Mouse (Mus musculus) liver, adult 2 months (tissue): Measurements from ENCODE around the gene Aars. TPM values are rescaled to one million over a fixed set of nuclear protein-coding genes. Genes with fewer than 3 reads are reported as not detected.
"Not testable (repeated sequence)": the region's sequence is repeated elsewhere in the genome, so short reads cannot be mapped to it uniquely, and the experiment has no call there.

Experiments
- DNase-seq: peaks from one replicate; pipeline ENCODE4 v3.0.0-alpha.2; 2011; ENCODE audit warnings: low read depth, low spot score; ENCODE audit errors: extremely low read depth
- H3K27ac ChIP-seq: fragments of 200-500 bp; replicated peaks from 2 replicates; pipeline ENCODE4 v1.5.1; 2012; ENCODE audit warnings: low read depth, mild to moderate bottlenecking, control low read depth, inconsistent platforms, low read length; ENCODE audit not compliant: insufficient read depth
- H3K27me3 ChIP-seq: fragments of 200-500 bp; 2 replicates; pipeline ENCODE4 v1.6.1; 2012; ENCODE audit warnings: mild to moderate bottlenecking, moderate library complexity, low read length, inconsistent platforms; ENCODE audit not compliant: control insufficient read depth, insufficient read depth
- H3K36me3 ChIP-seq: fragments of 200-500 bp; 2 replicates; pipeline ENCODE4 v1.6.1; 2012; ENCODE audit warnings: low read length, inconsistent platforms; ENCODE audit not compliant: control insufficient read depth, insufficient read depth
- H3K4me1 ChIP-seq: fragments of 200-500 bp; 2 replicates; pipeline ENCODE4 v1.6.1; 2011; ENCODE audit warnings: low read length; ENCODE audit not compliant: control insufficient read depth, insufficient read depth
- H3K4me3 ChIP-seq: fragments of 200-500 bp; 2 replicates; pipeline ENCODE4 v1.5.1; 2011; ENCODE audit warnings: low read depth, mild to moderate bottlenecking, control low read depth, low read length, moderate library complexity; ENCODE audit not compliant: insufficient read depth
- H3K79me2 ChIP-seq: fragments of 200-500 bp; 2 replicates; pipeline ENCODE4 v1.6.1; 2012; ENCODE audit warnings: inconsistent platforms, mild to moderate bottlenecking, low read length, moderate library complexity; ENCODE audit not compliant: control insufficient read depth, insufficient read depth
- H3K9ac ChIP-seq: fragments of 200-500 bp; 2 replicates; pipeline ENCODE4 v1.6.1; 2012; ENCODE audit warnings: low read depth, mild to moderate bottlenecking, control low read depth, inconsistent platforms, low read length
- CTCF ChIP-seq: fragments of 200-500 bp; IDR thresholded peaks from 2 replicates; pipeline ENCODE4 v1.5.1; 2011; ENCODE audit warnings: low read depth, low read length, control low read depth
- POLR2A ChIP-seq: fragments of 200-500 bp; IDR thresholded peaks from 2 replicates; pipeline ENCODE4 v1.6.1; 2011; ENCODE audit warnings: low read length, control low read depth; ENCODE audit not compliant: insufficient read depth; ENCODE audit errors: extremely low read depth
- WGBS: fragments of 180-500 bp; shearing (Covaris S2); methylation state at CpG from one replicate; pipeline ENCODE4 v1.1.7; 2018; 5-methylcytosine and 5-hydroxymethylcytosine counted together
- polyA plus RNA-seq: library from polyadenylated mRNA; depleted of rRNA; stranded (reverse); fragments of >200 nt; gene quantifications from 2 replicates; pipeline ENCODE4 v1.2.3, GENCODE M21; 2012; rRNA removed
- total RNA-seq: library from RNA; depleted of rRNA; stranded (reverse); fragments of >200 nt; gene quantifications from 2 replicates; pipeline ENCODE4 v1.2.3, GENCODE M21; 2014; rRNA removed

Gene Aars
- total RNA-seq (60.1 and 60.5 TPM in 2 replicates), polyA plus RNA-seq (56.6 and 56.9 TPM in 2 replicates)

DNA sequence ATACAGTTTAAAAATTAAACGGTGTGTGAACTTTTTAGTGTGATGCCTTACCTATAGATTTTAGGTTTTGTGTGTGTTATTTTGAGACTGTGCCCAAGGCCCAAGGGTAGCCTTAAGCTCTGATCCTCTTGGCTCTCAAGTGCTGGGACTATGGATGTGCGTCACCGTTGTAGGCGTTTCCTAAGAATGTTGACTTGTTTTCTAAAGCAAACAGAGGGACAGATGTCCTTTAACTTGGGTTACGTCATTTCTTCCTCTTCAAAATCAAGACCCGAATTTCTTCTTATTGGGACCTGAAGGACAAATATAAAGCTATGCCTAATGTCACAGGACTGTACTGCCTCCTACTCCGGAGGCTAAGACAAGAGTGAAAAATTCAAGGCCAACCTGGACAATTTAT lies at the start of gene Aars:
Aars (plus strand) TSS at position 229 of the 400 bp plus-strand sequence.
- peak; percentile 69 for DNase-seq
- Histone ChIP-seq H3K4me3 (peak within 1 kb of the TSS; percentile 83), H3K36me3 (peaks cover 5% of the 10 kb centered on the region), H3K9ac (peak within 1 kb of the TSS; percentile 85), H3K27ac (peak within 1 kb of the TSS; percentile 94), H3K4me1 (peaks cover 14% of the 10 kb centered on the region), H3K79me2 (peaks cover 3% of the 10 kb centered on the region; the same call in 1 of the 2 replicates), H3K27me3 (no peaks in the 10 kb centered on the region)
- 66% methylated on average over 7 of the region's 7 CpGs for WGBS
- no peak for TF ChIP-seq POLR2A
- no peak for TF ChIP-seq CTCF

DNA sequence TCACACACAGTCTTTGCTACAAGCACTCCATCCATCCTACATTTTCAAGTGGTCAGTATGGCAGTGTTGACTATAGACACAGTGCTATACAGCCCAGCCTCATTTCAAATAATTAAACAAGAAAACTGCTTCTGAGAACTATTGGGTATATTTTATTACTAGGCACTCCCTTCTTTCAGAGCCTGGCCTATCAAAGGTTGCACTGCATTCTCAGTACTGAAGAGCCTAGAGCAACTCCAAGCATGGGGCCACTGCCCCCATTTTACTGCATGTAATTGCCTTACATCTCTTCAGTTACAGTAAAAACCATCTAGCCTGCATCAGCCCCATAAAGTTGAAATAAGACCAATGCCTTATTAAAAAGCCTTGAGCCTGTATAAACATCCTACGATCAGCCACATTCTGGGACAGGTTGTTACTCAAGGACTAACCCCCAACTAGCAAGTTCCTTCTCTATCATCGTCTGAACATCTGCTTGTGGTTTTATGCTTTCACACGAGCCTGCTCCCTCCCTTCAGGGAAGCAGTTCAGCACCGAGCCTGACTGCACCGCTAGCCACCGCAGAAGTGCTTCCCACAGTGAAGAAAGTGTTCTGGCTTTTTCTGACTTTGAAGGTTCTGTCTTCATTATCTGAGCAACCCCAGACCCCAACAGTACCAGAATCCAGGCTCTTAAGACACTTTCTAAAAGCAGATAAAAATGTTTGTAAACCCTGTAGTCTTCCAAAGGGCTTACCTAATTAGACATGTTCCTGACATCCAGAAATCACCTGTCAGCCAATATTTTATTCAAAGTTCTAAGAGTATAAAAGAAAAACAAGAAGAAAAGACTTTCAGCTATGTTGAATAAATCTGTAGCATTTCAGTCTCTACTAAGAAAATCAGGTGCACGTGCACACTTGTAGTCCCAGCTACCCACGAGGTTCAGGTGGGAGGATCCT lies 44.9 kb upstream of the Aars start:
- TF ChIP-seq CTCF, result no peak
- TF ChIP-seq POLR2A, result no peak
- Histone ChIP-seq H3K4me3 (no peak overlapping the region), H3K9ac (no peak overlapping the region), H3K79me2 (no peaks in the 10 kb centered on the region), H3K27ac (no peak overlapping the region), H3K4me1 (no peaks in the 10 kb centered on the region), H3K27me3 (no peaks in the 10 kb centered on the region), H3K36me3 (peaks cover 60% of the 10 kb centered on the region)
- DNase-seq, result no peak
- WGBS, result 85% methylated on average over 8 of the region's 8 CpGs

DNA sequence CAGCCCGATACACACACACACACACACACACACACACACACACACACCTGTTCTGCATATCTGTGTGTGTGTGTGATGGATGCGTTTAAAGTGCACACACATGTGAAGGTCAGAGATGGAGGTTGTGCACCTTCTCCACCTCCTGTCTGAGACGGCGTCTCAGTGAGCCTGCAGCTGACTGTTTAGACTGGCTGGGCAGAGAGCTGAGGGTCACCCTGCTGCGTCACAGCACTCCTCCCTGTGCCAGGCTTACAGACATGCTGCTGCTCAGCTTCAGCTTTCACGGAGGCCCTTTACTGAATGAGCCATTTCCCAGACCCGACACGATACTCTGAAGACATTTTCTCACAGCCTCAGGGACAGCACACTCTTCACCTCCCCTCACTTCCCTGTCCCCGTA lies 42.9 kb upstream of the Aars start:
- Histone ChIP-seq H3K36me3 (peaks cover 46% of the 10 kb centered on the region), H3K4me1 (no peaks in the 10 kb centered on the region), H3K27me3 (no peaks in the 10 kb centered on the region), H3K4me3 (no peak overlapping the region), H3K9ac (no peak overlapping the region), H3K27ac (no peak overlapping the region), H3K79me2 (peaks cover 6% of the 10 kb centered on the region)
- TF ChIP-seq POLR2A (no peak), CTCF (no peak)
- DNase-seq, result no peak
- 88% methylated on average over 9 of the region's 9 CpGs for WGBS

DNA sequence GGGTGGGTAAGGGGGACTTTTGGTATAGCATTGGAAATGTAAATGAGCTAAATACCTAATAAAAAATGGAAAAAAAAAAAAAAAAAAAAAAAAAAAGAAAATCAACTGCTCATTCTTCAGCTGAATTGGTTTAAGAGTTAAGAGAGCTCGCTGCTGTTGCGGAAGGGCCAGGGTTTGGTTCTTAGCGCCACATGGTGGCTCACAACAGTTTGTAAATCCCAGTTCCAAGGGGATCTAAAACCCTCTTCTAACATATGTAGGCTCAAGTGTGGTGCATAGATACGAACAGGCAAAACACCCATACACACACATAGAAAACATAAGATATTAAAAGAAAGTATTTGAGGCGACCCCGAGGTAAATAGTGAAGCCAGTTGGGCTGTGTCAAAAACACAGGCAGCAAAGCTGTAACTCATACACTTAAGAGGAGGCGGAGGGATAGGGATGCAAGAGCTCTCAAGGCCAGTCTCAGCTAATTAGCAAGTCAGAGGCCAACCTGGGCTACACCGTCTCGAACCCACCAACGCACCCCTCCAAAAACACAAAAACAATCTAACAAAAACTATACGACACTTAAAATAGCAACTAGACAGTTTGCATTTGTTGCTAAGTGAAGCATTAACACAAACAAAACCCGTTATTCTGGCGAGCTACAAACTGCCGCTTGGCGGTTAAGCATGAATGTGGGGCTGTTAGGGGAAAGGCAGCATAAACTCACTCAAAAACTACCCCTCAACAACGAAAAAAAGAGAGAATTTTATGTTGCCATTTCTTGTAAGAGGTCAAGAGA lies 36.1 kb upstream of the Aars start:
- no peak overlapping the region for H3K27ac ChIP-seq
- peaks cover 14% of the 10 kb centered on the region for H3K79me2 ChIP-seq
- H3K4me1 ChIP-seq, result peaks cover 6% of the 10 kb centered on the region; the same call in 1 of the 2 replicates
- TF ChIP-seq POLR2A, result no peak
- TF ChIP-seq CTCF, result no peak
- WGBS, result 37% methylated on average over 16 of the region's 16 CpGs
- peak overlapping the region; percentile 81 for H3K9ac ChIP-seq
- no peak for DNase-seq
- peak overlapping the region; percentile 77 for H3K4me3 ChIP-seq
- H3K27me3 ChIP-seq, result no peaks in the 10 kb centered on the region
- H3K36me3 ChIP-seq, result peaks cover 6% of the 10 kb centered on the region

DNA sequence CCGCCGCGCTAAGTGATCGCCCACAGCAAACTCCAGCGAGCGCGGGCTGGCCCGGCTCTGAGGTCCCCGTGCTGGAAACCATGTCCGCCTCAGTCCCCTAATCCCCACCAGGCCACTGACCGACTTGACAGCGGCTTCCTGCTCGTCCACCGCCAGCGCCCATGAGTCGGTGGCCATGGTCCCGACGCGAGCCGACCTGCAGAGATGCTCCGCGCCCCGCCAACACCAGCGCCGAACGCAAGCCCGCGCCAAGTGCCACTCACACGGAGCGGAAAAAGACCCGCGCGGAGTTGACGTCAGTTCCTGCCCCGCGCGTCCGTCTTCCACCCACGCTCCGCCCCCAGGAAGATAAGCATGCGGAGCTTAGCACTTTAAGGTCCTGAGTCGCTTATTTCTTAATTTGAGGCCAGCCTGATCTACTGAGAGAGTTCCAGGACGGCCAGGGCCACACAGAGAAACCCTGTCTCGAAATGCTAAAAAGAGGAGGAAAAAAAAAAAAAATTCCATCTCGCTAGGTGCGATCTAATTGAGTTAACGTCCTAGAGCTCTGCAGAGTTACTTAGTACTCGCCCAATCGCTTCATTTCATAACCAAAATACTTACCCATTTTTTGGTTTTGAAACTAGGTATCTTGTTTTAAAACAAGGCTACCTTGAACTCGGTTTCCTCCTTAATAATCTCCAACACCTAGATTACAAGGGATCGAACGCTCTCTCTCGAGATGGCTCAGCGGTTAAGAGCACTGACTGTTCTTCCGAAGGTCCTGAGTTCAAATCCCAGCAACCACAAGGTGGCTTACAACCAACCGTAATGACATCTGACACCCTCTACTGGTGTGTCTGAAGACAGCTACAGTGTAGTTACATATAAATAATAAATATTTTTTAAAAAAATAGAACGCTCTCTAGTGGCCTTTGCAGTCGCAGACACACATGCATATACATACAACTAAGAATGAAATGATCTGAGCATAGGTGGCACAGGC lies 35.1 kb upstream of the Aars start, which contains the start of gene Ddx19a:
Ddx19a (minus strand) TSS at position 254 of the 985 bp plus-strand sequence.
- Histone ChIP-seq H3K4me3 (peak within 1 kb of the TSS; percentile 77), H3K4me1 (peaks cover 6% of the 10 kb centered on the region; the same call in 1 of the 2 replicates), H3K27ac (peak within 1 kb of the TSS; percentile 57; the same call in 1 of the 2 replicates), H3K9ac (peak within 1 kb of the TSS; percentile 81), H3K36me3 (no peaks in the 10 kb centered on the region), H3K79me2 (peaks cover 14% of the 10 kb centered on the region), H3K27me3 (no peaks in the 10 kb centered on the region)
- TF ChIP-seq POLR2A (peak; percentile 56; the same call in 1 of the 2 replicates), CTCF (no peak)
- DNase-seq, result peak; percentile 78
- 4% methylated on average over 58 of the region's 58 CpGs for WGBS

DNA sequence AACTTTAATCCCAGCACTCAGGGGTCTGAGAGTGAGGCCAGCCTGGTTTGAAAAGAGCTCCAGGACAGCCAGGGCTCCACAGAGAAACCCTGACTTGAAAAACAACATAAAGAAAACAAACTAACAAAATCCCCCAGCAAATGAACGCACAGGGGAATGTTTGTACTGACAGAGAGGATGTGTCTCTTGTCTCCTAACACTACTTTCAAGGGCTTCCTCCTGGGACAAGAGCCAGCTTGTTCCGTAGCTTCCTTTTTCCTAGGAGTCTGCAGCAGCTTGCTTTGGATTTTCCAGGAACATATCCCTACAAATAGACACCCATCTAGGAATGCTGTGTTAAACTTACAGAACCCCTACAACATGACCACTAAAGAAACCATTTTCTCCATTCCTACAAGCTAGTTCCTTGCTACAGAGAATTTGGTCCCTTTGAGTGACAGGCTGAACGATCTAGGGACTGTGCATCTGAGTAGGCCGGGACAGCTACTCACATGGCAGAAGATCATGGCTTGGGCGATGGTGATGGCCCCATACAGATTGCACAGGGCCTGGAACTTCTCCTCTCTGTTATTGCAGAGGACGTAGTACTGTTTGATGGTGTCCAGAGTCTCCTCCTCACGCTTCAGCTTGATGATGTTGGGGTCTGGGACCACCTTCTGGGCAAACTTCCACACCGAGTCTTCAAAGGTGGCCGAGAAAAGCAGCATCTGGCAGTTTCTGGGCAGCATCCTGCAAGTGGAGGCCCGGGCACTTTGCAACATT lies 22.5 kb upstream of the Aars start:
- not testable (repeated sequence) for H3K27ac ChIP-seq, H3K9ac ChIP-seq, H3K79me2 ChIP-seq, DNase-seq, H3K27me3 ChIP-seq, H3K4me3 ChIP-seq, H3K4me1 ChIP-seq
- H3K36me3 ChIP-seq, result peaks cover 34% of the 10 kb centered on the region
- 91% methylated on average over 8 of the region's 10 CpGs for WGBS

DNA sequence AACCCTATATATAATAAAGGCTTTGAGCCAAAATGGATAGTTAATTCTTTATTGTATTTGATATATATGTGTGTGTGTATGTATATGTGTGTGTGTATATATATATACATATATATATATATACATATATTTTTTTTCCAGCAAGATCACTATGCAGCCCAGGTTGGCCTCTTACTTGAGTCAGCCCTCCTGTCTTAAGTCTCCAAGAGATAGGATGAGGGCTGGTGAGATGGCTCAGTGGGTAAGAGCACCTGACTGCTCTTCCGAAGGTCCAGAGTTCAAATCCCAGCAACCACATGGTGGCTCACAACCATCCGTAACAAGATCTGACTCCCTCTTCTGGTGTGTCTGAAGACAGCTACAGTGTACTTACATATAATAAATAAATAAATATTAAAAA lies 6.3 kb upstream of the Aars start:
- WGBS, result 75% methylated on average over 2 of the region's 2 CpGs

More for the DNA sequence above, 6.3 kb upstream of the Aars start:
- H3K36me3 ChIP-seq, H3K4me1 ChIP-seq, H3K4me3 ChIP-seq, H3K9ac ChIP-seq, H3K27me3 ChIP-seq, DNase-seq, H3K79me2 ChIP-seq, H3K27ac ChIP-seq: not testable (repeated sequence)
